Mouse (Mus musculus) CH12.LX (cell line): ENCODE data around the gene Slc22a5. TPM values are rescaled to one million over a fixed set of nuclear protein-coding genes. Genes with fewer than 3 reads are reported as not detected.

ENCODE experiments used
- DNase-seq: peaks from one replicate; pipeline ENCODE4 v3.0.0-alpha.2; 2013; ENCODE audit errors: extremely low read depth
- H3K27ac ChIP-seq: 2 replicates; pipeline ENCODE4 v1.5.1; 2012; ENCODE audit warnings: low read depth, mild to moderate bottlenecking, control low read depth, moderate library complexity; ENCODE audit not compliant: insufficient read depth
- H3K27me3 ChIP-seq: replicated peaks from 2 replicates; pipeline ENCODE3; 2012; ENCODE audit warnings: inconsistent platforms
- H3K36me3 ChIP-seq, 2 experiments: replicated peaks in 1 of 2; 2 replicates each; pipeline versions ENCODE3 to v1.6.1; 2012; ENCODE audit warnings: inconsistent platforms in 1 of 2, low read length in 1 of 2, mild to moderate bottlenecking in 1 of 2, mixed read lengths in 1 of 2, moderate library complexity in 1 of 2; ENCODE audit not compliant: control insufficient read depth in 1 of 2, insufficient read depth in 1 of 2
- H3K4me1 ChIP-seq, 2 experiments: 2 replicates each; pipeline ENCODE4 v1.6.1; 2012; ENCODE audit warnings: inconsistent platforms in 1 of 2, moderate library complexity in 1 of 2; ENCODE audit not compliant: insufficient read depth in 2 of 2, control insufficient read depth in 1 of 2
- H3K4me2 ChIP-seq: 2 replicates; pipeline ENCODE4 v1.6.1; 2012; ENCODE audit warnings: low read depth, mild to moderate bottlenecking, control low read depth; ENCODE audit not compliant: poor library complexity, insufficient read depth, severe bottlenecking
- H3K4me3 ChIP-seq, 3 experiments: fragments of 150-350 bp in 1 of 3; sonication (generic) in 1 of 3; replicated peaks in 1 of 3; 2 replicates each; pipeline versions ENCODE3 to v1.5.1; 2011 to 2012; ENCODE audit warnings: low read depth in 2 of 3, low read length in 2 of 3, mild to moderate bottlenecking in 2 of 3, moderate library complexity in 2 of 3, control low read depth in 1 of 3, improper control_type of control experiment in 1 of 3, inconsistent platforms in 1 of 3, mixed read lengths in 1 of 3; ENCODE audit not compliant: poor library complexity in 1 of 3
- H3K79me2 ChIP-seq: replicated peaks from 2 replicates; pipeline ENCODE4 v1.6.1; 2012; ENCODE audit warnings: mild to moderate bottlenecking, moderate library complexity; ENCODE audit not compliant: control insufficient read depth, poor library complexity, insufficient read depth, severe bottlenecking; ENCODE audit errors: extremely low read depth
- H3K9ac ChIP-seq: 2 replicates; pipeline ENCODE4 v1.6.1; 2012; ENCODE audit warnings: low read depth, mild to moderate bottlenecking, control low read depth, moderate library complexity; ENCODE audit not compliant: insufficient read depth
- H3K9me3 ChIP-seq: replicated peaks from 2 replicates; pipeline ENCODE3; 2012; ENCODE audit warnings: low read length, inconsistent platforms, mixed read lengths
- CHD2 ChIP-seq: IDR thresholded peaks from 2 replicates; pipeline ENCODE4 v1.6.1; 2011; ENCODE audit warnings: low read length, improper control_type of control experiment
- CTCF ChIP-seq, 2 experiments: IDR thresholded peaks in 1 of 2; conservative IDR thresholded peaks in 1 of 2; 2 replicates each; pipeline ENCODE4 v1.5.1; 2011 to 2012; ENCODE audit warnings: low read depth in 2 of 2, low read length in 2 of 2, improper control_type of control experiment in 1 of 2, inconsistent platforms in 1 of 2, mild to moderate bottlenecking in 1 of 2, moderate library complexity in 1 of 2
- ETS1 ChIP-seq: conservative IDR thresholded peaks from 2 replicates; pipeline ENCODE4 v1.6.1; 2012; ENCODE audit warnings: low read depth, mild to moderate bottlenecking, inconsistent platforms, low read length, improper control_type of control experiment, moderate library complexity
- HCFC1 ChIP-seq: IDR thresholded peaks from 2 replicates; pipeline ENCODE4 v1.6.1; 2012; ENCODE audit warnings: low read depth, mild to moderate bottlenecking, inconsistent platforms, low read length, improper control_type of control experiment
- JUND ChIP-seq: conservative IDR thresholded peaks from 2 replicates; pipeline ENCODE4 v1.6.1; 2011; ENCODE audit warnings: low read depth, low read length, improper control_type of control experiment
- KAT2A ChIP-seq: IDR thresholded peaks from 2 replicates; pipeline ENCODE4 v1.6.1; 2012; ENCODE audit warnings: low read length, improper control_type of control experiment, inconsistent platforms; ENCODE audit not compliant: insufficient replicate concordance
- MAX ChIP-seq: IDR thresholded peaks from 2 replicates; pipeline ENCODE4 v1.6.1; 2011; ENCODE audit warnings: low read length, improper control_type of control experiment
- MAZ ChIP-seq: IDR thresholded peaks from 2 replicates; pipeline ENCODE4 v1.6.1; 2012; ENCODE audit warnings: low read depth, mild to moderate bottlenecking, inconsistent platforms, low read length, improper control_type of control experiment, moderate library complexity
- MXI1 ChIP-seq: IDR thresholded peaks from 2 replicates; pipeline ENCODE4 v1.6.1; 2011; ENCODE audit warnings: mild to moderate bottlenecking, low read depth, low read length, improper control_type of control experiment
- POLR2AphosphoS2 ChIP-seq: IDR thresholded peaks from 2 replicates; pipeline ENCODE4 v1.6.1; 2011; ENCODE audit warnings: low read depth, low read length, improper control_type of control experiment
- RCOR1 ChIP-seq: conservative IDR thresholded peaks from 2 replicates; pipeline ENCODE4 v1.6.1; 2012; ENCODE audit warnings: low read depth, mild to moderate bottlenecking, inconsistent platforms, low read length, improper control_type of control experiment
- SIN3A ChIP-seq: IDR thresholded peaks from 2 replicates; pipeline ENCODE4 v1.6.1; 2012; ENCODE audit warnings: low read length, improper control_type of control experiment, inconsistent platforms
- SMC3 ChIP-seq: IDR thresholded peaks from 2 replicates; pipeline ENCODE4 v1.6.1; 2011; ENCODE audit warnings: low read depth, low read length, improper control_type of control experiment
- TCF12 ChIP-seq: IDR thresholded peaks from 2 replicates; pipeline ENCODE4 v1.6.1; 2014; ENCODE audit warnings: low read depth, mild to moderate bottlenecking, inconsistent platforms, low read length, improper control_type of control experiment
- ZC3H11A ChIP-seq: IDR thresholded peaks from 2 replicates; pipeline ENCODE4 v1.6.1; 2012; ENCODE audit warnings: low read depth, mild to moderate bottlenecking, inconsistent platforms, low read length, improper control_type of control experiment
- ZKSCAN1 ChIP-seq: IDR thresholded peaks from 2 replicates; pipeline ENCODE4 v1.6.1; 2012; ENCODE audit warnings: low read depth, inconsistent platforms, low read length, improper control_type of control experiment, borderline replicate concordance
- ZMIZ1 ChIP-seq: IDR thresholded peaks from 2 replicates; pipeline ENCODE4 v1.6.1; 2012; ENCODE audit warnings: low read depth, mild to moderate bottlenecking, inconsistent platforms, low read length, improper control_type of control experiment
- ZNF384 ChIP-seq: IDR thresholded peaks from 2 replicates; pipeline ENCODE4 v1.6.1; 2012; ENCODE audit warnings: low read depth, low read length, improper control_type of control experiment, inconsistent platforms
- dilution Hi-C: fragments of 300-500 bp; cut with MboI; formaldehyde crosslinking; loops from 2 replicates; pipeline ENCODE4 v1.14.3; 2020; ENCODE audit warnings: low sequenced_read_pairs; ENCODE audit not compliant: extremely low pct_unique_long_range_greater_than_20kb, extremely low pct_ligation_motif_present
- in situ Hi-C: fragments of 300-500 bp; cut with MboI; formaldehyde crosslinking; loops from 3 replicates; pipeline ENCODE4 v1.14.3; 2019; ENCODE audit warnings: low sequenced_read_pairs, low pct_ligation_motif_present, low pct_unique_long_range_greater_than_20kb, mixed read lengths
- polyA plus RNA-seq: library from polyadenylated mRNA; unstranded; fragments of >175 nt; gene quantifications from 2 replicates; pipeline ENCODE4 v1.2.1, GENCODE M21; 2012; ENCODE audit warnings: low read depth; ENCODE audit not compliant: insufficient read length
- total RNA-seq, 2 experiments: library from RNA; depleted of rRNA; stranded (reverse); fragments of 300-350 nt in 1 of 2; fragments of >200 nt in 1 of 2; gene quantifications; 2 replicates each; pipeline ENCODE4 v1.2.3; 2012 to 2014

The Slc22a5 gene
- total and polyA plus RNA-seq, 3 experiments = 5.6 to 6.7 (median 6.2) TPM

GRCm38 (mm10) chr11:53908686-53909085, 17.2 kb upstream of the Slc22a5 start:
- H3K9me3 ChIP-seq = no peaks in the 10 kb centered on the region
- H3K4me3 ChIP-seq = no peak overlapping the region
- no peaks in the 10 kb centered on the region for H3K79me2 ChIP-seq
- dilution Hi-C loops (no loop called here), in situ Hi-C loops (no loop called here)
- no peak overlapping the region for H3K9ac ChIP-seq
- DNase-seq = no peak
- peaks cover 2% of the 10 kb centered on the region for H3K27me3 ChIP-seq
- no peaks in the 10 kb centered on the region for H3K36me3 ChIP-seq
- no peak overlapping the region for H3K4me2 ChIP-seq
- no peak overlapping the region for H3K27ac ChIP-seq
- 0 out of 4 replicates have a peak, but pooled peaks cover 0 to 2% of the 10 kb centered on the region in 2 experiments for H3K4me1 ChIP-seq
- TF ChIP-seq SIN3A (no peak), MAX (no peak), JUND (no peak), POLR2AphosphoS2 (no peak), RCOR1 (no peak), ZNF384 (no peak), MAZ (no peak), TCF12 (no peak), SMC3 (no peak)

GRCm38 (mm10) chr11:53904534-53904925, 13.1 kb upstream of the Slc22a5 start:
- dilution Hi-C loops = no loop called here
- Histone ChIP-seq H3K9me3 (no peaks in the 10 kb centered on the region), H3K4me2 (no peak overlapping the region), H3K27ac (no peak overlapping the region), H3K36me3 (no peaks in the 10 kb centered on the region), H3K4me1 (peaks cover 5% of the 10 kb centered on the region in 2 experiments; a peak in 1 of 4 replicates), H3K9ac (no peak overlapping the region), H3K4me3 (no peak overlapping the region), H3K27me3 (no peaks in the 10 kb centered on the region), H3K79me2 (no peaks in the 10 kb centered on the region)
- no peak for TF ChIP-seq HCFC1
- DNase-seq = no peak
- in situ Hi-C loops = no loop called here

DNA sequence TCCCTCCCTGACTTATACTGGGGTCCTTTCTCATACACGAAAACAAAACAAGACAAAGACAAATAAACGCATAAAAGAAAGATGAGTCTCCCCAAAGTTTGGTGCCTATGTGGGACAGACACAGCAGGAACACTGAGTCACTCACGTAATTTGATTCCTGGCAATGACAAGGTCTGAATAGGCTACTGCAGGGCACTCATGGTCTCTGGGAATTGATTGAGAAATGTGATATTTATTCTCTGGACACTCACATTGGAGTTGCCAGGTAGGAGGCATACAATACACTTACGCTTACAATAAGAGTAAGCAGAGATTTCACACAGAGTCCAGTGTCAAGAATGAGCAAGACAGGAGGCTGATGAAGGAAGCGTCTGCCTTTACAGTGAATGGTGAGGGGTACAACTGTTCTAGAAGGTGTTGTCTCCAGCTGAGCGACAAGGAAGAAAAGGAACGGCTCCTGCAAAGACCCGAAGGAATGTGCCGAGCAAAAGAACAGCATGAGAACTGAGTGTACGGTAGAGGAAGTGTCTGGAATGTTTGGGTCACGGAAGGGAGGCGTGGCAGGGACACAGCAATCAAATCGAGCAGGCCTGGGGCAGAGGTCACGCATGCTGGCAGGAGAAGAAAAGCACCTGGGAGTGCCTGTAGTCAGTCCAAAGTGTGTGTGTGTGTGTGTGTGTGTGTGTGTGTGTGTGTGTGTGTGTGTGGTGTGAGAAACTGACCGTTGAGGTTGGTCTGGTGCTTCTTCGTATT, 12.5 kb upstream of the Slc22a5 start:
- H3K27me3 ChIP-seq = no peaks in the 10 kb centered on the region
- H3K9me3 ChIP-seq = no peaks in the 10 kb centered on the region
- no peaks in the 10 kb centered on the region for H3K36me3 ChIP-seq
- H3K79me2 ChIP-seq = no peaks in the 10 kb centered on the region
- no peak overlapping the region for H3K9ac ChIP-seq
- dilution Hi-C loops (no loop called here), in situ Hi-C loops (no loop called here)
- H3K27ac ChIP-seq = no peak overlapping the region
- TF ChIP-seq POLR2AphosphoS2 (no peak), ZMIZ1 (no peak), KAT2A (no peak), TCF12 (no peak), CHD2 (no peak), ZKSCAN1 (no peak), JUND (no peak), MAZ (no peak), ZC3H11A (no peak), MXI1 (no peak), ETS1 (no peak), CTCF (conservative IDR thresholded peaks at IDR 0.05 in 1 of 2, IDR thresholded peaks at IDR 0.05 in 1 of 2; ENCODE audit: low read depth in 2 of 2, low read length in 2 of 2) (no peak)
- TF ChIP-seq, all 38 proteins: peak for 0
- Histone ChIP-seq H3K4me1 (peaks cover 5% of the 10 kb centered on the region in 2 experiments; a peak in 1 of 4 replicates), H3K4me2 (no peak overlapping the region), H3K4me3 (no peak overlapping the region)
- DNase-seq = no peak
